Mouse (Mus musculus): Measurements from ENCODE around the gene Iqgap2.

DNA sequence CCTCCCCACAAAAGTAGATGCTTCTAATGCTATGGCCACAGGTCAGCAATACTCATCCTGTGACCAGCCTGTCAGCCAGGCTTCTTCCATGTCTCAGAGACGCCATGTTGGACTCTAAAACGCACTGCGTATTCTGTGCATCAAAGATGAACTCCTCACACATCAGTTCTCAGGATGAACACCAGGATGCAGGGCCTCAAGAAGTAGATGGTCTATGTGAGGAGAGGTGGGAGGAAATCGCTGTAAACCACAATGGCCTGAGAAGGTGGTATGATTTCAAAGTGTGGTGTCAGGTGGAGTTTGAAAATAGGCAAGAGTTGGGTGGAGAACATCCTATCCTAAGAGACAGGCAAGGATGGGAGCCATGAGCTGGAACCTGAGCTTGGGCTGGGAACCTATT lies 1.4 kb upstream of the Iqgap2 start:
- TF ChIP-seq CTCF (IDR thresholded peaks at IDR 0.05; ENCODE audit: low read depth) (no peak), EP300 (IDR thresholded peaks at IDR 0.05; ENCODE audit: low read depth) (no peak)

Measured in heart, postnatal 0 days (tissue).